Mouse (Mus musculus) brain, embryonic 14.5 days (tissue): ENCODE results near the gene Tomm22. TPM values are rescaled to one million over a fixed set of nuclear protein-coding genes. Genes with fewer than 3 reads are reported as not detected.

Experiments
- DNase-seq: peaks from one replicate; pipeline ENCODE4 v3.0.0-alpha.2; 2011; ENCODE audit warnings: low read depth
- CTCF ChIP-seq: fragments of 200-500 bp; IDR thresholded peaks from 2 replicates; pipeline ENCODE4 v1.5.1; 2012; ENCODE audit warnings: inconsistent platforms, mild to moderate bottlenecking, moderate library complexity, borderline replicate concordance; ENCODE audit not compliant: insufficient read depth, insufficient read length; ENCODE audit errors: extremely low read depth
- POLR2A ChIP-seq: fragments of 200-500 bp; IDR thresholded peaks from 2 replicates; pipeline ENCODE4 v1.6.1; 2012; ENCODE audit warnings: mild to moderate bottlenecking, inconsistent platforms, borderline replicate concordance; ENCODE audit not compliant: poor library complexity, insufficient read depth, insufficient read length, severe bottlenecking; ENCODE audit errors: extremely low read depth
- polyA plus RNA-seq: library from polyadenylated mRNA; depleted of rRNA; stranded (reverse); fragments of >200 nt; gene quantifications from 2 replicates; pipeline ENCODE4 v1.2.3, GENCODE M21; 2012; rRNA removed

Gene Tomm22
- polyA plus RNA-seq, 1 experiment: 114 TPM

- no peak for TF ChIP-seq POLR2A
- TF ChIP-seq CTCF: no peak
- DNase-seq: no peak
These were observed 27.0 kb downstream of the Tomm22 start for GRCm38 (mm10) chr15:79697558-79698187.

- no peak for TF ChIP-seq POLR2A
- TF ChIP-seq CTCF: no peak
- no peak for DNase-seq
These were observed 36.0 kb downstream of the Tomm22 start for GRCm38 (mm10) chr15:79706603-79707214.

GRCm38 (mm10) chr15:79708229-79708822, 37.7 kb downstream of the Tomm22 start:
- DNase-seq: no peak
- TF ChIP-seq CTCF (no peak), POLR2A (no peak)

GRCm38 (mm10) chr15:79715646-79716045, 45.0 kb downstream of the Tomm22 start:
- no peak for TF ChIP-seq CTCF
- no peak for TF ChIP-seq POLR2A
- no peak for DNase-seq

DNA sequence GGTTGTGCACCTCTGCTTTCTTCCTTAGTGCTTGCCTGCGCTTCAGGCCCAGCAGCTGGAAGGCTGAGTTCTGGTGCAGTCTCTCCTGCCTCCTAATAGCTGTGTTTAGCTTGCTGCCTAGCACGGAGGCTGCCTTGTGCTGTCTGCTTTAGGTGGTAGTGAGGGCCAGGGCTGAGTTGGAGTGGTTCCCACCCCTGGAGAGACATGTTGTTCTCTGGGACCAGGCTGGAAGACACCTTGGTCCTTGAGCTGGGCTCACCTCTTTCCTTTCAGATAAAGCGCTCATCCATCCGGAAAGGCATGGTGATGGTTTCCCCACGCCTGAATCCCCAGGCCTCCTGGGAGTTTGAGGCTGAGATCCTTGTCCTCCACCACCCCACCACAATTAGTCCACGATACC, 46.0 kb downstream of the Tomm22 start:
- TF ChIP-seq POLR2A (no peak), CTCF (no peak)
- DNase-seq: no peak

DNA sequence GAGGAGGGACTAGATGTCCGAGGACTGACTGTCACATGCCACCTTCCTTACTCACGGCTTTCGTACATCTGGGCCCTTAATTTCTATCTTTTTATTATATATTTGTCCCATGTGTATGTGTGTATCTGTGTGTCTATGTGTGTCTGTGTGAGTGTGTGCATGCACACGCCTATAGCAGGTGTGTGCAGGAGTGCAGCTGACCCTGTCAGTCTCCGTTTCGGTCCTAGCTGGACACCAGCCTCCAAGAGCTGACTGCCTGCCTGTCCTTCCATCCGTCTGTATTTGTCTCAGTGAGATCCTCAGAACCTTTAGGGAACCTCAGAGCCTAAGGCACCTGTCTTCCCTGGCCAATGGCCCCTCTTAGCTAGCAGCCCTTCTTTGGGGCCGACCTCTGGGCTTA, 49.6 kb downstream of the Tomm22 start:
- no peak for DNase-seq
- no peak for TF ChIP-seq CTCF
- TF ChIP-seq POLR2A: no peak

DNA sequence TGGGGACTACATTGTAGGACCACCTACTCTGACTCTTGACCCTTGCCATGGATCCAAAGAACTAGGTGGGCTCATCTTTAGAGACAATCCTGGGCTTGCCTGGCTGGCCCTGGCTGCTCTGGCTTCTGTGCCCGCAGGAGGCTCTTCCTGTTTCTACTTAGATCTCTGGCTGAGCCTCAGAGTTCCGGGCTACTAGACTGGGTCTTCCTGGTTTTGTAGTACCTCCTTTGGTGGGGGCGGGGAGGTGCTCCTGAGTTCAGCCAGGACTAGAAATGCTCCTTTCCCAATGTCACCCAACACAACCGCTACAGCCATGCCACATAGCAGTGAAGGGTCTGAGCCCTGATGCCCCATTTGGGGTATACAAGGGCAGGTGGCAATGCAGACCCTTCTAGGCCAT, 50.1 kb downstream of the Tomm22 start:
- no peak for DNase-seq
- TF ChIP-seq CTCF: no peak
- no peak for TF ChIP-seq POLR2A

Other genes starting within 250 kb of the Tomm22 start
- 403 and 452 TPM in 2 replicates for gene Csnk1e, start 215.3 kb upstream of the Tomm22 start, polyA plus RNA-seq
- 0.30 and 0.68 TPM in 2 replicates for gene Kcnj4, start 165.6 kb upstream of the Tomm22 start, polyA plus RNA-seq
- gene Kdelr3, start 154.4 kb upstream of the Tomm22 start, polyA plus RNA-seq: 8.7 and 11.3 TPM in 2 replicates
- gene Ddx17, start 124.1 kb upstream of the Tomm22 start, polyA plus RNA-seq: 721 and 963 TPM in 2 replicates
- 4.0 and 5.0 TPM in 2 replicates for gene Dmc1, start 65.8 kb upstream of the Tomm22 start, polyA plus RNA-seq
- gene Fam227a, start 11.9 kb upstream of the Tomm22 start, polyA plus RNA-seq: 33.7 and 33.9 TPM in 2 replicates
- gene Cby1, start 11.7 kb upstream of the Tomm22 start, polyA plus RNA-seq: 29.4 and 31.5 TPM in 2 replicates
- 34.9 and 37.4 TPM in 2 replicates for gene Josd1, start 17.1 kb downstream of the Tomm22 start, polyA plus RNA-seq
- gene Gtpbp1, start 20.0 kb downstream of the Tomm22 start, polyA plus RNA-seq: 41.2 and 61.0 TPM in 2 replicates
- 46.5 and 47.9 TPM in 2 replicates for gene Sun2, start 71.7 kb downstream of the Tomm22 start, polyA plus RNA-seq
- 77.6 and 110 TPM in 2 replicates for gene Dnal4, start 107.0 kb downstream of the Tomm22 start, polyA plus RNA-seq
- 20.7 and 53.6 TPM in 2 replicates for gene Nptxr, start 133.9 kb downstream of the Tomm22 start, polyA plus RNA-seq
- gene Npcd, start 163.4 kb downstream of the Tomm22 start, polyA plus RNA-seq: 0.53 and 1.8 TPM in 2 replicates
- 69.6 and 84.6 TPM in 2 replicates for gene Cbx6, start 163.8 kb downstream of the Tomm22 start, polyA plus RNA-seq
- 4.7 and 5.6 TPM in 2 replicates for gene Apobec3, start 220.8 kb downstream of the Tomm22 start, polyA plus RNA-seq